ENCODE assay signal across 8 mouse cellular contexts in the genomic region with DNA sequence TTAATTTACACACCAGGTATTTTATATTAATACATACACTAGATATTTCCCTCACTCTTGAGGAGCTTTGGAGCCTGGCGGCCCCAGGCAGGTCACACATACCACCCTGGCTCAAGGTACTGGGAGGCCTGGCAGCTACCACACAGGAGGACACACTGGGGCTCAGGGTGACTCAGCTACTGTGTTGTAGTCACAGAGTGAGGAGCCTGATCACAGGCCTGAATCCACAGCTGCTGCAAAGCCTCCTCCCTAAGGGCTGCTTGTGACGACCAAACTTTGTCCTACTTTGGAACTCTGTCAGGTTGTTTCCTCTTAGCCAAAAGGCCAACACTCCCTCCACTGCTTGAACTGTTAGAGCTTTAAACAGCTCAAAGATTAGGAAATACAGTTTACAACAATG.
DNase-seq lines count a peak whose midpoint lies in the region; ATAC-seq lines count a peak whose summit lies in the region.

No protein-coding gene starts in this region.

- WGBS in intestine, embryonic 16.5 days, result 37% methylated on average over 2 of the region's 2 CpGs
- 59% methylated on average over 2 of the region's 2 CpGs for WGBS in neural tube, embryonic 12.5 days

- no peak overlapping the region for H3K4me3 ChIP-seq in intestine, embryonic 16.5 days (ENCODE audit: low read length)
- no peak overlapping the region for H3K4me3 ChIP-seq in neural tube, embryonic 12.5 days

- peak; percentile 64 for ATAC-seq in intestine, embryonic 16.5 days
- ATAC-seq in neural tube, embryonic 12.5 days (ENCODE audit: low FRiP score, low read depth), result peak; percentile 84
- ATAC-seq in activated CD4-positive, CD25-positive, alpha-beta regulatory T cell, adult 4 months, result no peak
- ATAC-seq in erythroid progenitor cell, adult 5-6 weeks (replicated peaks; ENCODE audit: low FRiP score, poor library complexity, severe bottlenecking), result no peak

- peaks cover 18% of the 10 kb centered on the region for H3K4me1 ChIP-seq in intestine, embryonic 16.5 days (ENCODE audit: control insufficient read depth, insufficient read depth, low read length)
- H3K4me1 ChIP-seq in neural tube, embryonic 12.5 days, result peaks cover 18% of the 10 kb centered on the region

- DNase-seq in 3134 (ENCODE audit: extremely low read depth, insufficient read length, low spot score), result peak; percentile 71
- peak; percentile 6 to 12 for DNase-seq in adrenal gland, postnatal 36 days
- DNase-seq in gonadal fat pad, adult 2 months (ENCODE audit: low read depth), result peak; percentile 42
- DNase-seq in left cerebral cortex, postnatal 36 days (ENCODE audit: low spot score in 2 of 2), result no peak

- no peak overlapping the region for H3K4me2 ChIP-seq in intestine, embryonic 16.5 days (ENCODE audit: low read depth, low read length)
- H3K4me2 ChIP-seq in neural tube, embryonic 12.5 days (replicated peaks), result no peak overlapping the region

- H3K9me3 ChIP-seq in intestine, embryonic 16.5 days (ENCODE audit: control insufficient read depth, low read length), result no peaks in the 10 kb centered on the region
- H3K9me3 ChIP-seq in neural tube, embryonic 12.5 days, result no peaks in the 10 kb centered on the region

- H3K27ac ChIP-seq in intestine, embryonic 16.5 days (ENCODE audit: low read length), result peak overlapping the region; percentile 55
- 0 out of 2 replicates have a peak overlapping the region, but pooled peaks have one; percentile 42 for H3K27ac ChIP-seq in neural tube, embryonic 12.5 days

- no peaks in the 10 kb centered on the region for H3K27me3 ChIP-seq in intestine, embryonic 16.5 days (replicated peaks; ENCODE audit: control insufficient read depth, insufficient read depth, low read length)
- H3K27me3 ChIP-seq in neural tube, embryonic 12.5 days (replicated peaks), result no peaks in the 10 kb centered on the region

- no peaks in the 10 kb centered on the region for H3K36me3 ChIP-seq in intestine, embryonic 16.5 days (ENCODE audit: control insufficient read depth, insufficient read depth, low read length)
- H3K36me3 ChIP-seq in neural tube, embryonic 12.5 days, result no peaks in the 10 kb centered on the region

- no peak overlapping the region for H3K9ac ChIP-seq in intestine, embryonic 16.5 days (ENCODE audit: low read depth, low read length)
- H3K9ac ChIP-seq in neural tube, embryonic 12.5 days, result no peak overlapping the region

- intact Hi-C loops in left cerebral cortex, postnatal 36 days (cut with DNase I), result no loop called here

Comparison
In these comparisons a context has a peak if more than half of its experiments do, and no peak if none do; other contexts are left out.
1. DNase-seq: peak in 3134 (single experiment), adrenal gland, postnatal 36 days (2 of 2) and gonadal fat pad, adult 2 months (single experiment); none in left cerebral cortex, postnatal 36 days (0 of 2).
2. ATAC-seq: peak in intestine, embryonic 16.5 days (single experiment) and neural tube, embryonic 12.5 days (single experiment); none in activated CD4-positive, CD25-positive, alpha-beta regulatory T cell, adult 4 months (single experiment) and erythroid progenitor cell, adult 5-6 weeks (single experiment).